ENCODE assay signal across 8 mouse cellular contexts in the genomic region with DNA sequence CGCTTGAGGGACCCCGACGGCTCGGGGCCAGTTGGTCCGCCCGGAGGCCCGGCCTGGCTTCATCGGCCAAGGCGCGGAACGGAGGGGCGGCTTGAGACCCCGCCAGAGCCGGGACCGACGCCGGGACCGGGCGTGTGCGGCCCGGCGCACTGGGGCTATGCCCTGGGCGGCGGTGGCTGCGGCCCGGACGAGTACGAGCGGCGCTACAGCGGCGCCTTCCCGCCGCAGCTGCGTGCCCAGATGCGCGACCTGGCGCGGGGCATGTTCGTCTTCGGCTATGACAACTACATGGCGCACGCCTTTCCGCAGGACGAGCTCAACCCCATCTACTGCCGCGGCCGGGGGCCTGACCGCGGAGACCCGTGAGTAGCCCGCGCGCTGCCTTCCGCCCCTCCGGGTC. TPM values are rescaled to one million over a fixed set of nuclear protein-coding genes. Genes with fewer than 3 reads are reported as not detected.
DNase-seq lines count a peak whose midpoint lies in the region; ATAC-seq and TF ChIP-seq lines count a peak whose summit lies in the region.

No protein-coding gene starts in this region.

- ATAC-seq in G1E (ENCODE audit: extremely low read depth, insufficient number of reproducible peaks, low FRiP score, poor library complexity, severe bottlenecking), result no peak
- ATAC-seq in embryonic facial prominence, embryonic 13.5 days (ENCODE audit: insufficient number of reproducible peaks, insufficient read depth, low FRiP score, low TSS enrichment, low read depth), result peak; percentile 34
- ATAC-seq in hindbrain, embryonic 11.5 days (ENCODE audit: low FRiP score), result peak; percentile 73
- ATAC-seq in limb, embryonic 13.5 days (ENCODE audit: low FRiP score, low read depth), result peak; percentile 41
- peak; percentile 57 for ATAC-seq in midbrain, embryonic 14.5 days (ENCODE audit: low FRiP score, low TSS enrichment)

- WGBS in embryonic facial prominence, embryonic 13.5 days, result under 1% methylated on average over 49 of the region's 56 CpGs
- WGBS in hindbrain, embryonic 11.5 days, result under 1% methylated on average over 47 of the region's 56 CpGs
- WGBS in limb, embryonic 13.5 days, result under 1% methylated on average over 56 of the region's 56 CpGs
- under 1% methylated on average over 56 of the region's 56 CpGs for WGBS in midbrain, embryonic 14.5 days

- peak overlapping the region; percentile 89 for H3K9ac ChIP-seq in embryonic facial prominence, embryonic 13.5 days
- peak overlapping the region; percentile 95 for H3K9ac ChIP-seq in hindbrain, embryonic 11.5 days (ENCODE audit: low read depth, low read length)
- H3K9ac ChIP-seq in limb, embryonic 13.5 days, result peak overlapping the region; percentile 93
- H3K9ac ChIP-seq in midbrain, embryonic 14.5 days (replicated peaks; ENCODE audit: low read length), result peak overlapping the region; percentile 79

- H3K9me3 ChIP-seq in G1E (replicated peaks), result no peaks in the 10 kb centered on the region
- H3K9me3 ChIP-seq in embryonic facial prominence, embryonic 13.5 days, result no peaks in the 10 kb centered on the region
- H3K9me3 ChIP-seq in hindbrain, embryonic 11.5 days (ENCODE audit: control insufficient read depth, low read length), result no peaks in the 10 kb centered on the region
- no peaks in the 10 kb centered on the region for H3K9me3 ChIP-seq in limb, embryonic 13.5 days
- H3K9me3 ChIP-seq in midbrain, embryonic 14.5 days (ENCODE audit: control insufficient read depth, low read length), result no peaks in the 10 kb centered on the region

- DNase-seq in gastrocnemius, adult 2 months, result peak; percentile 71
- DNase-seq in gastrocnemius, postnatal 36 days, result no peak
- peak; percentile 22 for DNase-seq in G1E (ENCODE audit: low spot score)
- DNase-seq in hindbrain, embryonic 11.5 days (ENCODE audit: low spot score), result no peak
- DNase-seq in midbrain, embryonic 14.5 days, result peak; percentile 71
- peak; percentile 71 for DNase-seq in thymus, postnatal 14 days

- TF ChIP-seq CTCF in gastrocnemius, adult 2 months (IDR thresholded peaks at IDR 0.05), result no peak
- no peak for TF ChIP-seq CTCF in G1E (IDR thresholded peaks at IDR 0.05; ENCODE audit: low read depth, low read length)

- H3K27me3 ChIP-seq in G1E (ENCODE audit: insufficient read depth, low read length), result no peaks in the 10 kb centered on the region
- H3K27me3 ChIP-seq in embryonic facial prominence, embryonic 13.5 days, result no peaks in the 10 kb centered on the region
- H3K27me3 ChIP-seq in hindbrain, embryonic 11.5 days (ENCODE audit: control insufficient read depth, insufficient read depth, low read length), result no peaks in the 10 kb centered on the region
- H3K27me3 ChIP-seq in limb, embryonic 13.5 days, result no peaks in the 10 kb centered on the region
- H3K27me3 ChIP-seq in midbrain, embryonic 14.5 days (ENCODE audit: control insufficient read depth, insufficient read depth, low read length), result no peaks in the 10 kb centered on the region

- H3K4me2 ChIP-seq in embryonic facial prominence, embryonic 13.5 days, result peak overlapping the region; percentile 87
- peak overlapping the region; percentile 59 for H3K4me2 ChIP-seq in hindbrain, embryonic 11.5 days (replicated peaks; ENCODE audit: low read depth, low read length)
- H3K4me2 ChIP-seq in limb, embryonic 13.5 days (replicated peaks), result peak overlapping the region; percentile 91
- H3K4me2 ChIP-seq in midbrain, embryonic 14.5 days (ENCODE audit: low read length), result peak overlapping the region; percentile 82

- intact Hi-C loops in gastrocnemius, adult 2 months (cut with DNase I), result loop anchor here (1.0 kb wide), 1 partner anchor 46 kb away; a partner anchor contains a TSS
- intact Hi-C loops in gastrocnemius, postnatal 36 days (cut with DNase I), result no loop called here

- H3K36me3 ChIP-seq in G1E (replicated peaks), result peaks cover 43% of the 10 kb centered on the region
- no peaks in the 10 kb centered on the region for H3K36me3 ChIP-seq in embryonic facial prominence, embryonic 13.5 days
- no peaks in the 10 kb centered on the region for H3K36me3 ChIP-seq in hindbrain, embryonic 11.5 days (ENCODE audit: control insufficient read depth, insufficient read depth, low read length)
- peaks cover 10% of the 10 kb centered on the region; the same call in 1 of the 2 replicates for H3K36me3 ChIP-seq in limb, embryonic 13.5 days
- H3K36me3 ChIP-seq in midbrain, embryonic 14.5 days (ENCODE audit: control insufficient read depth, insufficient read depth, low read length), result peaks cover 4% of the 10 kb centered on the region; the same call in 1 of the 2 replicates

- H3K4me3 ChIP-seq in gastrocnemius, adult 2 months, result peak overlapping the region; percentile 94
- H3K4me3 ChIP-seq in G1E (ENCODE audit: low read depth, low read length), result peak overlapping the region; percentile 95
- H3K4me3 ChIP-seq in embryonic facial prominence, embryonic 13.5 days, result peak overlapping the region; percentile 77
- H3K4me3 ChIP-seq in hindbrain, embryonic 11.5 days (ENCODE audit: low read depth, low read length), result peak overlapping the region; percentile 92
- peak overlapping the region; percentile 96 for H3K4me3 ChIP-seq in limb, embryonic 13.5 days
- H3K4me3 ChIP-seq in midbrain, embryonic 14.5 days (replicated peaks; ENCODE audit: low read depth, low read length), result peak overlapping the region; percentile 92

- H3K27ac ChIP-seq in gastrocnemius, adult 2 months, result peak overlapping the region; percentile 97
- H3K27ac ChIP-seq in embryonic facial prominence, embryonic 13.5 days, result peak overlapping the region; percentile 81
- peak overlapping the region; percentile 83 for H3K27ac ChIP-seq in hindbrain, embryonic 11.5 days (ENCODE audit: low read depth, low read length)
- peak overlapping the region; percentile 77 for H3K27ac ChIP-seq in limb, embryonic 13.5 days
- peak overlapping the region; percentile 78 for H3K27ac ChIP-seq in midbrain, embryonic 14.5 days (replicated peaks; ENCODE audit: low read depth, low read length)

- H3K4me1 ChIP-seq in G1E (ENCODE audit: insufficient read depth, low read depth, low read length), result peaks cover 55% of the 10 kb centered on the region
- peaks cover 19% of the 10 kb centered on the region for H3K4me1 ChIP-seq in embryonic facial prominence, embryonic 13.5 days
- peaks cover 4% of the 10 kb centered on the region; the same call in 1 of the 2 replicates for H3K4me1 ChIP-seq in hindbrain, embryonic 11.5 days (replicated peaks; ENCODE audit: control insufficient read depth, insufficient read depth, low read length)
- peaks cover 17% of the 10 kb centered on the region for H3K4me1 ChIP-seq in limb, embryonic 13.5 days
- H3K4me1 ChIP-seq in midbrain, embryonic 14.5 days (ENCODE audit: control insufficient read depth, insufficient read depth, low read length), result peaks cover 11% of the 10 kb centered on the region

RNA-seq across cellular contexts. Expression of a gene that starts 0.4 kb away (rescaled TPM):
- total RNA-seq in gastrocnemius, adult 2 months (2021), result 1 to 10 TPM; 5.4 to 6.7 TPM
- 1 to 10 TPM; 7.1 to 9.8 TPM for total RNA-seq in gastrocnemius, postnatal 36 days (2021)
- total RNA-seq in G1E (2014; fragmentation: Nextera tagmentation) (58.4 and 66.1 TPM in 2 replicates), G1E (2017) (79.5 and 84.2 TPM in 2 replicates)
- polyA plus RNA-seq in G1E (2012), result 9.6 and 10.3 TPM in 2 replicates
- polyA plus RNA-seq in embryonic facial prominence, embryonic 13.5 days (2015; fragmentation: Nextera tagmentation; extraction: Ambion mirVana), result 19.5 and 22.0 TPM in 2 replicates
- polyA plus RNA-seq in hindbrain, embryonic 11.5 days (2014; fragmentation: Nextera tagmentation; extraction: Ambion mirVana), result 22.0 and 22.2 TPM in 2 replicates
- polyA plus RNA-seq in limb, embryonic 13.5 days (2015; fragmentation: Nextera tagmentation; extraction: Ambion mirVana), result 15.8 and 20.9 TPM in 2 replicates
- 7.3 and 8.3 TPM in 2 replicates for polyA plus RNA-seq in midbrain, embryonic 14.5 days (2014; fragmentation: Nextera tagmentation; extraction: Ambion mirVana)

RNA-seq across cellular contexts. Expression of a gene that starts 46.0 kb away (rescaled TPM):
- 100 to 1,000 TPM; 110 to 120 TPM for total RNA-seq in gastrocnemius, adult 2 months (2021)
- total RNA-seq in gastrocnemius, postnatal 36 days (2021), result 100 to 1,000 TPM in 1 of 2 experiments, 10 to 100 TPM in 1; 94.7 to 103 TPM
- 400 and 537 TPM in 2 replicates for total RNA-seq in G1E (2014; fragmentation: Nextera tagmentation)
- 168 and 207 TPM in 2 replicates for total RNA-seq in G1E (2017)
- 18.8 and 20.9 TPM in 2 replicates for polyA plus RNA-seq in G1E (2012)
- 63.3 and 70.2 TPM in 2 replicates for polyA plus RNA-seq in embryonic facial prominence, embryonic 13.5 days (2015; fragmentation: Nextera tagmentation; extraction: Ambion mirVana)
- polyA plus RNA-seq in hindbrain, embryonic 11.5 days (2014; fragmentation: Nextera tagmentation; extraction: Ambion mirVana), result 77.3 and 88.5 TPM in 2 replicates
- 65.2 and 72.2 TPM in 2 replicates for polyA plus RNA-seq in limb, embryonic 13.5 days (2015; fragmentation: Nextera tagmentation; extraction: Ambion mirVana)
- polyA plus RNA-seq in midbrain, embryonic 14.5 days (2014; fragmentation: Nextera tagmentation; extraction: Ambion mirVana), result 98.8 and 113 TPM in 2 replicates

Comparison
In these comparisons a context has a peak if more than half of its experiments do, and no peak if none do; other contexts are left out.
1. DNase-seq: peak in gastrocnemius, adult 2 months (single experiment), G1E (single experiment), midbrain, embryonic 14.5 days (single experiment) and thymus, postnatal 14 days (single experiment); none in gastrocnemius, postnatal 36 days (0 of 2) and hindbrain, embryonic 11.5 days (single experiment).
2. Peak in every context shown above with its lines, with median percentiles within 50 percentile points of each other: H3K27ac ChIP-seq, H3K4me3 ChIP-seq, H3K4me2 ChIP-seq and H3K9ac ChIP-seq.